11 mouse cellular contexts compared by ENCODE assay signal in genomic region chr11:11997045-11997444, GRCm38 (mm10). TPM values are rescaled to one million over a fixed set of nuclear protein-coding genes. Genes with fewer than 3 reads are reported as not detected.
A peak's percentile ranks its signal among the peaks of the same experiment; 100 is the strongest.
DNase-seq lines count a peak whose midpoint lies in the region; ATAC-seq lines count a peak whose summit lies in the region.
"Had no signal": no experiment of that assay in that cellular context is flagged by ENCODE, and none has a peak within 500 bp of the region (broad histone marks: within the 10 kb centered on the region; RNA-seq: fewer than 3 reads in every experiment).

No protein-coding gene starts in this region.

- H3K27me3 ChIP-seq in hindbrain, embryonic 13.5 days: no peaks in the 10 kb centered on the region
- H3K27me3 ChIP-seq in hindbrain, embryonic 11.5 days (ENCODE audit: control insufficient read depth, insufficient read depth, low read length): no peaks in the 10 kb centered on the region
- H3K27me3 ChIP-seq: liver, embryonic 15.5 days had no signal

- H3K9ac ChIP-seq in hindbrain, embryonic 13.5 days: no peak overlapping the region
- no peak overlapping the region for H3K9ac ChIP-seq in hindbrain, embryonic 11.5 days (ENCODE audit: low read depth, low read length)
- H3K9ac ChIP-seq: liver, embryonic 15.5 days had no signal

- no peaks in the 10 kb centered on the region for H3K9me3 ChIP-seq in hindbrain, embryonic 13.5 days
- H3K9me3 ChIP-seq in hindbrain, embryonic 11.5 days (ENCODE audit: control insufficient read depth, low read length): no peaks in the 10 kb centered on the region
- H3K9me3 ChIP-seq: liver, embryonic 15.5 days had no signal

- peak; percentile 14 for DNase-seq in cerebellum, adult 11-12 months
- DNase-seq in cerebellum, adult 18-20 months: no peak
- no peak for DNase-seq in hindbrain, embryonic 11.5 days (ENCODE audit: low spot score)
- DNase-seq in retina, postnatal 1 day: peak; percentile 32
- no peak for DNase-seq in retina, embryonic 14.5 days (ENCODE audit: low spot score)
- DNase-seq: kidney, adult 8-10 months; thymus, postnatal 14 days had no signal

- no peak overlapping the region for H3K4me3 ChIP-seq in hindbrain, embryonic 13.5 days
- H3K4me3 ChIP-seq in hindbrain, embryonic 11.5 days (ENCODE audit: low read depth, low read length): no peak overlapping the region
- H3K4me3 ChIP-seq: liver, embryonic 15.5 days had no signal

- WGBS in hindbrain, embryonic 13.5 days: 48% methylated on average over 1 of the region's 1 CpGs
- 76% methylated on average over 1 of the region's 1 CpGs for WGBS in hindbrain, embryonic 11.5 days

- H3K4me2 ChIP-seq in hindbrain, embryonic 13.5 days: no peak overlapping the region
- no peak overlapping the region for H3K4me2 ChIP-seq in hindbrain, embryonic 11.5 days (replicated peaks; ENCODE audit: low read depth, low read length)
- H3K4me2 ChIP-seq: liver, embryonic 15.5 days had no signal

- no peak overlapping the region for H3K27ac ChIP-seq in hindbrain, embryonic 13.5 days
- H3K27ac ChIP-seq in hindbrain, embryonic 11.5 days (ENCODE audit: low read depth, low read length): no peak overlapping the region
- H3K27ac ChIP-seq: liver, embryonic 15.5 days had no signal

- ATAC-seq in hindbrain, embryonic 13.5 days (ENCODE audit: low FRiP score): 0 out of 2 replicates have a peak, but pooled peaks have one; percentile 39
- no peak for ATAC-seq in hindbrain, embryonic 11.5 days (ENCODE audit: low FRiP score)
- no peak for ATAC-seq in megakaryocyte progenitor cell, adult 5-6 weeks (replicated peaks; ENCODE audit: poor library complexity)
- ATAC-seq in inflammation-experienced regulatory T-cells, adult 6 months: no peak

- H3K4me1 ChIP-seq in hindbrain, embryonic 13.5 days (replicated peaks): no peaks in the 10 kb centered on the region
- H3K4me1 ChIP-seq in hindbrain, embryonic 11.5 days (replicated peaks; ENCODE audit: control insufficient read depth, insufficient read depth, low read length): no peaks in the 10 kb centered on the region
- H3K4me1 ChIP-seq: liver, embryonic 15.5 days had no signal

- H3K36me3 ChIP-seq in hindbrain, embryonic 13.5 days: no peaks in the 10 kb centered on the region
- H3K36me3 ChIP-seq in hindbrain, embryonic 11.5 days (ENCODE audit: control insufficient read depth, insufficient read depth, low read length): no peaks in the 10 kb centered on the region
- H3K36me3 ChIP-seq: liver, embryonic 15.5 days had no signal

RNA-seq across cellular contexts. Expression of gene Grb10, which starts 41.4 kb away (rescaled TPM):
- polyA plus RNA-seq in hindbrain, embryonic 13.5 days (2015; fragmentation: Nextera tagmentation; extraction: Ambion mirVana): 116 and 124 TPM in 2 replicates
- polyA plus RNA-seq in hindbrain, embryonic 11.5 days (2014; fragmentation: Nextera tagmentation; extraction: Ambion mirVana): 158 and 267 TPM in 2 replicates
- total RNA-seq in megakaryocyte progenitor cell, adult 5-6 weeks (2015): 8.3 and 13.5 TPM in 2 replicates
- total RNA-seq in megakaryocyte progenitor cell, adult 5-6 weeks (2017): 4.5 and 12.8 TPM in 2 replicates
- polyA plus RNA-seq in inflammation-experienced regulatory T-cells, adult 6 months (2017; shearing (Covaris generic)): not detected

Comparison
In these comparisons a context has a peak if more than half of its experiments do, and no peak if none do; other contexts are left out.
1. DNase-seq: peak in cerebellum, adult 11-12 months (single experiment) and retina, postnatal 1 day (single experiment); none in cerebellum, adult 18-20 months (0 of 2), hindbrain, embryonic 11.5 days (single experiment) and retina, embryonic 14.5 days (single experiment).
2. RNA of gene Grb10, which starts 41.4 kb away (polyA plus RNA-seq): 158 to 267 TPM in hindbrain, embryonic 11.5 days and 116 to 124 TPM in hindbrain, embryonic 13.5 days; not detected in inflammation-experienced regulatory T-cells, adult 6 months; every median in the first group is over 100 times any median in the second.